Mouse (Mus musculus): ENCODE results near the gene Taar7f. TPM values are rescaled to one million over a fixed set of nuclear protein-coding genes. Genes with fewer than 3 reads are reported as not detected.
"Not testable (repeated sequence)": the region's sequence is repeated elsewhere in the genome, so short reads cannot be mapped to it uniquely, and the experiment has no call there.

Taar7f gene
- polyA plus RNA-seq, 1 experiment from 2014 or later: not detected

- ATAC-seq (ENCODE audit: insufficient read depth, low FRiP score, low TSS enrichment) (no peak), DNase-seq (ENCODE audit: low spot score) (no peak)
- Histone ChIP-seq H3K9ac (ENCODE audit: low read length) (no peak overlapping the region), H3K27ac (ENCODE audit: low read depth, low read length) (no peak overlapping the region), H3K4me2 (ENCODE audit: low read depth) (no peak overlapping the region), H3K36me3 (ENCODE audit: control insufficient read depth, insufficient read depth, low read length) (no peaks in the 10 kb centered on the region), H3K9me3 (ENCODE audit: control insufficient read depth, low read length) (no peaks in the 10 kb centered on the region), H3K4me1 (ENCODE audit: control insufficient read depth, insufficient read depth, low read length) (no peaks in the 10 kb centered on the region), H3K27me3 (ENCODE audit: control insufficient read depth, insufficient read depth, low read length) (no peaks in the 10 kb centered on the region), H3K4me3 (ENCODE audit: low read depth, low read length) (no peak overlapping the region)
- WGBS: 89% methylated on average over 5 of the region's 5 CpGs
Measured at GRCm38 (mm10) chr10:24052039-24052438, 2.7 kb downstream of the Taar7f start.

DNA sequence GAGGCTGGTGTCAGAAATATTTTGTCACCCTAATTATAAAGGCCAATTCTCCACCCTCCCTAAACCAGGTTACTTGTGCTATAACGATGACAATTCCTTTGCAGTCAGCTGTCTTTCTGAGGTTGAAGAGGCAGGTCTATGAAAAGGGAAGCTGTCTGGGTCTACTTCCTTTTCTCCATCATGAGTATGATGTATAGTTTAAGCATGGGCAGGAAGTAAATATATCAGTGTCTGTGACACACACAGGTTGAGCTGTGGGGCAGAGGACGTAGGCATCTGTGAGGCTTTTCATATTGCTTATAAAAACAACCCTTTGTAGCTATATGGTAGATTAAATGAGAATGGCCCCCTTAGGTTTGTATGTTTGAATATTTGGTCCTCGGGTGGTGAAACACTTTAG, 9.7 kb downstream of the Taar7f start:
- 89% methylated on average over 3 of the region's 3 CpGs for WGBS
- no peak for ATAC-seq (ENCODE audit: insufficient read depth, low FRiP score, low TSS enrichment)
- H3K27ac ChIP-seq (ENCODE audit: low read depth, low read length): no peak overlapping the region

GRCm38 (mm10) chr10:24074751-24075150, 25.4 kb downstream of the Taar7f start:
- not testable (repeated sequence) for DNase-seq (ENCODE audit: low spot score); H3K4me1 ChIP-seq (ENCODE audit: control insufficient read depth, insufficient read depth, low read length); H3K4me3 ChIP-seq (ENCODE audit: low read depth, low read length); H3K4me2 ChIP-seq (ENCODE audit: low read depth); H3K9me3 ChIP-seq (ENCODE audit: control insufficient read depth, low read length); H3K36me3 ChIP-seq (ENCODE audit: control insufficient read depth, insufficient read depth, low read length); H3K9ac ChIP-seq (ENCODE audit: low read length); H3K27ac ChIP-seq (ENCODE audit: low read depth, low read length); H3K27me3 ChIP-seq (ENCODE audit: control insufficient read depth, insufficient read depth, low read length); ATAC-seq (ENCODE audit: insufficient read depth, low FRiP score, low TSS enrichment)
- 54% methylated on average over 2 of the region's 2 CpGs for WGBS

More for the DNA sequence above, 9.7 kb downstream of the Taar7f start:
- Histone ChIP-seq H3K4me1 (ENCODE audit: control insufficient read depth, insufficient read depth, low read length) (no peaks in the 10 kb centered on the region), H3K4me2 (ENCODE audit: low read depth) (no peak overlapping the region), H3K4me3 (ENCODE audit: low read depth, low read length) (no peak overlapping the region), H3K9ac (ENCODE audit: low read length) (no peak overlapping the region), H3K9me3 (ENCODE audit: control insufficient read depth, low read length) (no peaks in the 10 kb centered on the region), H3K36me3 (ENCODE audit: control insufficient read depth, insufficient read depth, low read length) (no peaks in the 10 kb centered on the region), H3K27me3 (ENCODE audit: control insufficient read depth, insufficient read depth, low read length) (no peaks in the 10 kb centered on the region)
- DNase-seq (ENCODE audit: low spot score): no peak

DNA sequence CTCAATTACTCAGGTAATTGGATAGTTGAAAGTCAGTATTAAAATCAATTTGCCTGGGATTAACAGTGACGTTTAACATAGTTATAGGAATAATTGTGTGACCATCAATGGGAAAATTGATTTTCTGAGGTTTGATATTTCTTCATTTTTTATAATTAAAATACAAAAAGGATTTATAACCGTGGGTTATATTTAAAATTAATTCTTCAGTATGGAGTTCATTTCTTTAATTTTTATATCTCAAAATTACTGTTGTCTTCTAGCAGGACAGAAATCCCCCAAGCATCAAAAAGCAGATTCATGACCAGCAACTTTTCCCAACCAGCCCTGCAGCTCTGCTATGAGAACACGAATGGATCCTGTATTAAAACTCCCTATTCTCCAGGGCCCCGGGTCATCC, 26.9 kb downstream of the Taar7f start, which contains the start of gene Taar8a:
Gene Taar8a, plus strand, starts transcription at position 301 of the 400 bp plus-strand sequence.
- not testable (repeated sequence) for H3K27me3 ChIP-seq (ENCODE audit: control insufficient read depth, insufficient read depth, low read length); H3K36me3 ChIP-seq (ENCODE audit: control insufficient read depth, insufficient read depth, low read length); H3K4me3 ChIP-seq (ENCODE audit: low read depth, low read length); DNase-seq (ENCODE audit: low spot score); H3K9ac ChIP-seq (ENCODE audit: low read length); H3K4me1 ChIP-seq (ENCODE audit: control insufficient read depth, insufficient read depth, low read length); H3K27ac ChIP-seq (ENCODE audit: low read depth, low read length); H3K4me2 ChIP-seq (ENCODE audit: low read depth); H3K9me3 ChIP-seq (ENCODE audit: control insufficient read depth, low read length); ATAC-seq (ENCODE audit: insufficient read depth, low FRiP score, low TSS enrichment)
- WGBS: 87% methylated on average over 2 of the region's 4 CpGs

GRCm38 (mm10) chr10:24080166-24080565, 30.9 kb downstream of the Taar7f start:
- no peak for ATAC-seq (ENCODE audit: insufficient read depth, low FRiP score, low TSS enrichment)
- WGBS: 51% methylated on average over 3 of the region's 3 CpGs
- H3K4me2 ChIP-seq (ENCODE audit: low read depth): no peak overlapping the region
- H3K4me1 ChIP-seq (ENCODE audit: control insufficient read depth, insufficient read depth, low read length): no peaks in the 10 kb centered on the region
- DNase-seq (ENCODE audit: low spot score): peak; percentile 40
- H3K27me3 ChIP-seq (ENCODE audit: control insufficient read depth, insufficient read depth, low read length): no peaks in the 10 kb centered on the region
- H3K27ac ChIP-seq (ENCODE audit: low read depth, low read length): no peak overlapping the region
- H3K9me3 ChIP-seq (ENCODE audit: control insufficient read depth, low read length): no peaks in the 10 kb centered on the region
- no peaks in the 10 kb centered on the region for H3K36me3 ChIP-seq (ENCODE audit: control insufficient read depth, insufficient read depth, low read length)
- H3K4me3 ChIP-seq (ENCODE audit: low read depth, low read length): no peak overlapping the region
- no peak overlapping the region for H3K9ac ChIP-seq (ENCODE audit: low read length)

DNA sequence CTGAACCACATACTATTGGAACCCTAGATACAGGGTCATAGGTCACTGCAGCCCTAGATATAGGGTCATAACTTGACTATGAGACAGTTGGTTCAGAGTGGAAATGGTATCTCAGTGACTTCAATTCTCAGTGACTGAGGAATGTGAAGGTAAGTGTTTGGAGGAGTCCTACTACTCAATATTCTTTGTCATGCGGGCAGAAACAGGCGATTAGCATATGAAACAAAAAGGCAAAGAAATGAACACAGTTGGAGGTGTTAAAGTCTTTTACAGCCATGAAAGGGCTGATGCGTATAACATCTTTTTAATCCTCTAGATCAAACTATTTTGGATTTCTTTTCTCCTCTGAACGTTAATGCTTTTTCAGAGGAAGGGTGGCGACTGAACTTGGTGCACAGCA, 36.6 kb downstream of the Taar7f start:
- WGBS: 72% methylated on average over 5 of the region's 5 CpGs
- DNase-seq (ENCODE audit: low spot score) (no peak), ATAC-seq (ENCODE audit: insufficient read depth, low FRiP score, low TSS enrichment) (no peak)
- no peak overlapping the region for H3K9ac ChIP-seq (ENCODE audit: low read length)
- H3K36me3 ChIP-seq (ENCODE audit: control insufficient read depth, insufficient read depth, low read length): no peaks in the 10 kb centered on the region
- H3K4me1 ChIP-seq (ENCODE audit: control insufficient read depth, insufficient read depth, low read length): no peaks in the 10 kb centered on the region
- H3K4me3 ChIP-seq (ENCODE audit: low read depth, low read length): no peak overlapping the region
- no peaks in the 10 kb centered on the region for H3K9me3 ChIP-seq (ENCODE audit: control insufficient read depth, low read length)
- no peaks in the 10 kb centered on the region for H3K27me3 ChIP-seq (ENCODE audit: control insufficient read depth, insufficient read depth, low read length)
- H3K27ac ChIP-seq (ENCODE audit: low read depth, low read length): no peak overlapping the region
- no peak overlapping the region for H3K4me2 ChIP-seq (ENCODE audit: low read depth)

DNA sequence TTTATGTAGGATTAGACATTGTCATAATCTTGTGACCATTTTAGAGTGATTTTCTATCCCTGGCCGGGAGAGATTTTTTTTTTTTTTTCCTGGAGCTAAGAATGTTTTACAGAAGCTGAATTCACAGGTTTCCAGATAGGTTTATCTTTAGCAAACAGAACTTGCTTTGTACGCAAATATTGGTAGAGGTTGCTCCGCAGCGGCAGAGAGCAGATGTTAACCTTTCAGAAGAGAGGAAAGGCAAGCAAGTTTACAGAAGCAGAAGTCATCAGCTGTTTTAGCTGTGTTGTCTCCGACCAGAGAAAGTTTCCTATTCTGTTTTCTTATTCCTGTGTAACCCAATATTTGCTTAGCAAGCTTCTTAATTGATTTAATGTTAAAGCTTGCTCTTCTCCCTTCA, 37.2 kb downstream of the Taar7f start:
- Histone ChIP-seq H3K27me3 (ENCODE audit: control insufficient read depth, insufficient read depth, low read length) (no peaks in the 10 kb centered on the region), H3K4me3 (ENCODE audit: low read depth, low read length) (no peak overlapping the region), H3K36me3 (ENCODE audit: control insufficient read depth, insufficient read depth, low read length) (no peaks in the 10 kb centered on the region), H3K4me1 (ENCODE audit: control insufficient read depth, insufficient read depth, low read length) (no peaks in the 10 kb centered on the region), H3K27ac (ENCODE audit: low read depth, low read length) (no peak overlapping the region), H3K4me2 (ENCODE audit: low read depth) (no peak overlapping the region), H3K9ac (ENCODE audit: low read length) (no peak overlapping the region), H3K9me3 (ENCODE audit: control insufficient read depth, low read length) (no peaks in the 10 kb centered on the region)
- 81% methylated on average over 5 of the region's 5 CpGs for WGBS
- no peak for ATAC-seq (ENCODE audit: insufficient read depth, low FRiP score, low TSS enrichment)
- DNase-seq (ENCODE audit: low spot score): no peak

DNA sequence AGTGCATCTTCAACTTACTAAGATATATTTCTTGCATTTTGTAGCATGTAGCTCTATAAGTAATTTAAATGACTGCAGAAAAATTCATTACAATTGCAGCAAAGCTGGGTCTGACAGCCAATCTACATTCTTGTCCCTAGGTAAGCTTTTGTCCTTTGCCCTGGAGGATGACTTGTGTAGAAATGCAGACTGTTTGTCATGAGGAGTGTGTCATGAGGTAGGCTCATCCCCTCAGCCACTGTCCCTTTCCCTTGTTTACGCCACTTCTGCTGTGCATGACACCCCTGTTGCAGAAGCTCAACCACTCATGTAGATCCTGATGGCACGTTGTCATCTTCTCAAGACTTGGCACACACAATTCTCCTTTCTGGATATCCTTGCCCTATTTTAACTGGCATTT, 37.9 kb downstream of the Taar7f start:
- Histone ChIP-seq H3K9ac (ENCODE audit: low read length) (no peak overlapping the region), H3K4me2 (ENCODE audit: low read depth) (no peak overlapping the region), H3K9me3 (ENCODE audit: control insufficient read depth, low read length) (no peaks in the 10 kb centered on the region), H3K4me1 (ENCODE audit: control insufficient read depth, insufficient read depth, low read length) (no peaks in the 10 kb centered on the region), H3K27ac (ENCODE audit: low read depth, low read length) (no peak overlapping the region), H3K27me3 (ENCODE audit: control insufficient read depth, insufficient read depth, low read length) (no peaks in the 10 kb centered on the region), H3K36me3 (ENCODE audit: control insufficient read depth, insufficient read depth, low read length) (no peaks in the 10 kb centered on the region), H3K4me3 (ENCODE audit: low read depth, low read length) (no peak overlapping the region)
- ATAC-seq (ENCODE audit: insufficient read depth, low FRiP score, low TSS enrichment): no peak
- WGBS: 92% methylated on average over 2 of the region's 2 CpGs
- DNase-seq (ENCODE audit: low spot score): no peak

- Histone ChIP-seq H3K4me1 (ENCODE audit: control insufficient read depth, insufficient read depth, low read length) (no peaks in the 10 kb centered on the region), H3K27me3 (ENCODE audit: control insufficient read depth, insufficient read depth, low read length) (no peaks in the 10 kb centered on the region), H3K9ac (ENCODE audit: low read length) (no peak within 1 kb of the TSS), H3K4me2 (ENCODE audit: low read depth) (no peak within 1 kb of the TSS), H3K36me3 (ENCODE audit: control insufficient read depth, insufficient read depth, low read length) (no peaks in the 10 kb centered on the region), H3K9me3 (ENCODE audit: control insufficient read depth, low read length) (no peaks in the 10 kb centered on the region), H3K4me3 (ENCODE audit: low read depth, low read length) (no peak within 1 kb of the TSS), H3K27ac (ENCODE audit: low read depth, low read length) (no peak within 1 kb of the TSS)
- WGBS: 70% methylated on average over 2 of the region's 2 CpGs
- ATAC-seq (ENCODE audit: insufficient read depth, low FRiP score, low TSS enrichment): no peak
- no peak for DNase-seq (ENCODE audit: low spot score)
Measured at GRCm38 (mm10) chr10:24092194-24092593, 42.9 kb downstream of the Taar7f start, which contains the start of gene Taar8b. Taar8b (minus strand) TSS chr10:24092294.
